Mouse (Mus musculus) hindbrain, embryonic 14.5 days (tissue): Measurements from ENCODE around the gene Lef1. TPM values are rescaled to one million over a fixed set of nuclear protein-coding genes. Genes with fewer than 3 reads are reported as not detected.
A peak's percentile ranks its signal among the peaks of the same experiment; 100 is the strongest.

Experiments used
- ATAC-seq: fragments of 200-750 bp; cut with Nextera tagmentation; 2 replicates; pipeline ENCODE4 v1.8.0; 2017; ENCODE audit warnings: moderate number of reproducible peaks, mild to moderate bottlenecking, moderate TSS enrichment, moderate library complexity; ENCODE audit not compliant: low FRiP score
- DNase-seq: peaks from one replicate; pipeline ENCODE4 v3.0.0-alpha.2; 2015; ENCODE audit warnings: low spot score
- H3K27ac ChIP-seq: fragments of 300-500 bp; sonication (generic); 2 replicates; pipeline ENCODE4 v1.5.1; 2014; ENCODE audit warnings: mild to moderate bottlenecking, moderate library complexity
- H3K27me3 ChIP-seq: fragments of 300-500 bp; sonication (generic); 2 replicates; pipeline ENCODE4 v1.6.1; 2014; ENCODE audit warnings: mild to moderate bottlenecking, low read length, mixed read lengths; ENCODE audit not compliant: control insufficient read depth, insufficient read depth
- H3K36me3 ChIP-seq: fragments of 300-500 bp; sonication (generic); replicated peaks from 2 replicates; pipeline ENCODE4 v1.6.1; 2014; ENCODE audit not compliant: control insufficient read depth, insufficient read depth
- H3K4me1 ChIP-seq: fragments of 300-500 bp; sonication (generic); replicated peaks from 2 replicates; pipeline ENCODE4 v1.6.1; 2014; ENCODE audit warnings: antibody characterized with exemption, low read length, mixed read lengths; ENCODE audit not compliant: control insufficient read depth, insufficient read depth
- H3K4me2 ChIP-seq: fragments of 300-500 bp; sonication (generic); replicated peaks from 2 replicates; pipeline ENCODE4 v1.6.1; 2014; ENCODE audit warnings: mild to moderate bottlenecking, moderate library complexity
- H3K4me3 ChIP-seq: fragments of 300-500 bp; sonication (generic); replicated peaks from 2 replicates; pipeline ENCODE4 v1.5.1; 2014; ENCODE audit warnings: mild to moderate bottlenecking, low read length
- H3K9ac ChIP-seq: fragments of 300-500 bp; sonication (generic); 2 replicates; pipeline ENCODE4 v1.6.1; 2014
- H3K9me3 ChIP-seq: fragments of 300-500 bp; sonication (generic); 2 replicates; pipeline ENCODE4 v1.6.1; 2016; ENCODE audit warnings: low read length; ENCODE audit not compliant: control insufficient read depth
- WGBS: fragments of 180-500 bp; shearing (Covaris S2); extraction: QIAGEN DNeasy Blood & Tissue Kit; methylation state at CpG from one replicate; pipeline ENCODE4 v1.1.7; 2014; 5-methylcytosine and 5-hydroxymethylcytosine counted together
- polyA plus RNA-seq: library from polyadenylated mRNA; unstranded; fragments of >200 nt; fragmentation: Nextera tagmentation; extraction: Ambion mirVana; gene quantifications from 2 replicates; pipeline ENCODE4 v1.2.1, GENCODE M21; 2014

Gene Lef1
- polyA plus RNA-seq, 1 experiment from 2014 or later: 9.8 TPM

- peak within 1 kb of the TSS; percentile 86 for H3K4me2 ChIP-seq
- ATAC-seq (peak; percentile 91), DNase-seq (peak; percentile 77)
- no peak within 1 kb of the TSS; the same call in none of the 2 replicates for H3K27ac ChIP-seq
- peak within 1 kb of the TSS; percentile 61 for H3K4me3 ChIP-seq
- H3K4me1 ChIP-seq: peaks cover 5% of the 10 kb centered on the region
- WGBS: under 1% methylated on average over 54 of the region's 54 CpGs
- peak within 1 kb of the TSS; percentile 51 for H3K9ac ChIP-seq
- no peaks in the 10 kb centered on the region for H3K27me3 ChIP-seq
- H3K9me3 ChIP-seq: no peaks in the 10 kb centered on the region
- H3K36me3 ChIP-seq: no peaks in the 10 kb centered on the region
These were observed 161.5 kb downstream of the Lef1 start, which contains the start of gene Hadh for GRCm38 (mm10) chr3:131271559-131272373. TSS of gene Hadh (minus strand) at chr3:131272101.

- H3K36me3 ChIP-seq: no peaks in the 10 kb centered on the region
- peak overlapping the region; percentile 51 for H3K9ac ChIP-seq
- WGBS: 68% methylated on average over 10 of the region's 10 CpGs
- peak overlapping the region; percentile 61 for H3K4me3 ChIP-seq
- no peak for DNase-seq
- H3K27me3 ChIP-seq: no peaks in the 10 kb centered on the region
- no peak overlapping the region; the same call in 1 of the 2 replicates for H3K27ac ChIP-seq
- H3K4me2 ChIP-seq: peak overlapping the region; percentile 86
- ATAC-seq: no peak
- peaks cover 5% of the 10 kb centered on the region for H3K4me1 ChIP-seq
- no peaks in the 10 kb centered on the region for H3K9me3 ChIP-seq
These were observed 162.3 kb downstream of the Lef1 start for GRCm38 (mm10) chr3:131272374-131273100.

Other genes with a start within 250 kb of the Lef1 start
- 26.6 and 27.6 TPM in 2 replicates for gene Hadh, start 161.6 kb downstream of the Lef1 start, polyA plus RNA-seq
- 8.6 and 9.6 TPM in 2 replicates for gene Cyp2u1, start 192.8 kb downstream of the Lef1 start, polyA plus RNA-seq